Mouse (Mus musculus) brain, embryonic 14.5 days (tissue): ENCODE measurements around the gene Taf15. TPM values are rescaled to one million over a fixed set of nuclear protein-coding genes. Genes with fewer than 3 reads are reported as not detected.
A peak's percentile ranks its signal among the peaks of the same experiment; 100 is the strongest.

Experiments used
- DNase-seq: peaks from one replicate; pipeline ENCODE4 v3.0.0-alpha.2; 2011; ENCODE audit warnings: low read depth
- CTCF ChIP-seq: fragments of 200-500 bp; IDR thresholded peaks from 2 replicates; pipeline ENCODE4 v1.5.1; 2012; ENCODE audit warnings: inconsistent platforms, mild to moderate bottlenecking, moderate library complexity, borderline replicate concordance; ENCODE audit not compliant: insufficient read depth, insufficient read length; ENCODE audit errors: extremely low read depth
- POLR2A ChIP-seq: fragments of 200-500 bp; IDR thresholded peaks from 2 replicates; pipeline ENCODE4 v1.6.1; 2012; ENCODE audit warnings: mild to moderate bottlenecking, inconsistent platforms, borderline replicate concordance; ENCODE audit not compliant: poor library complexity, insufficient read depth, insufficient read length, severe bottlenecking; ENCODE audit errors: extremely low read depth
- polyA plus RNA-seq: library from polyadenylated mRNA; depleted of rRNA; stranded (reverse); fragments of >200 nt; gene quantifications from 2 replicates; pipeline ENCODE4 v1.2.3, GENCODE M21; 2012

Taf15 gene
- polyA plus RNA-seq, 1 experiment: 92.8 TPM

- DNase-seq: no peak
- TF ChIP-seq CTCF (no peak), POLR2A (no peak)
Measured at GRCm38 (mm10) chr11:83457912-83458601, 14.8 kb upstream of the Taf15 start.

- no peak for DNase-seq
- TF ChIP-seq CTCF (no peak), POLR2A (no peak)
Measured at GRCm38 (mm10) chr11:83461462-83462027, 11.3 kb upstream of the Taf15 start.

- TF ChIP-seq CTCF (no peak), POLR2A (no peak)
- peak; percentile 19 for DNase-seq
Measured at GRCm38 (mm10) chr11:83462711-83463244, 10.1 kb upstream of the Taf15 start, which contains the start of gene Mmp28. Gene Mmp28, minus strand, starts transcription at chr11:83463071.

- DNase-seq: peak; percentile 68
- TF ChIP-seq POLR2A: no peak
- no peak for TF ChIP-seq CTCF
Measured at GRCm38 (mm10) chr11:83465976-83466375, 6.9 kb upstream of the Taf15 start.

DNA sequence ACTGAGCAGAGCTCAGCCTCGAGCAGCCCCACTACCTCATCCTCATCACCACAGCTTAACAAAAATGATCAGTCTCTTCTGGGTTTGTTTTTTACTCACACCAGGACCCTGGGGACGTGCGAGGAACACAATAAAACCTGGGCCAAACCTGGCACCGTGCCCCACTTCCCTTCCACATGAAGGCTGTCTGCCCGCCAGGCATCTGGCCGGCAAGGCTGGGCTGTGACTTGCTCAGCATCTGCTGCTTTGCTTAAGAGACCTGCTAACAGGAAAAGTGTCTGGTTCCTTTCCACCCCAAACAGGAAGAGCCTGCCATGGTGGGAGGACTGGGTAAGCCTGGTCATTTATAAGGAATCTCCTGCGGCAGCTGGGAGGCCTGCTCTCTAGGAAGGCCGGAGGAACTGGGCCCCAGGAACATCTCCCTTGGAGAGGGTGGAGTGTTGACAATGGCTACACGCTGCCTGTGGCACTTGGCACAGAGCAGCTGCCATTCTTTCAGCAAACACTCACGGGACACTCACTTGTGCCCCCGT, 5.7 kb upstream of the Taf15 start:
- peak; percentile 85 for DNase-seq
- TF ChIP-seq POLR2A: no peak
- no peak for TF ChIP-seq CTCF

- TF ChIP-seq POLR2A (no peak), CTCF (no peak)
- no peak for DNase-seq
Measured at GRCm38 (mm10) chr11:83468765-83469164, 4.1 kb upstream of the Taf15 start.

DNA sequence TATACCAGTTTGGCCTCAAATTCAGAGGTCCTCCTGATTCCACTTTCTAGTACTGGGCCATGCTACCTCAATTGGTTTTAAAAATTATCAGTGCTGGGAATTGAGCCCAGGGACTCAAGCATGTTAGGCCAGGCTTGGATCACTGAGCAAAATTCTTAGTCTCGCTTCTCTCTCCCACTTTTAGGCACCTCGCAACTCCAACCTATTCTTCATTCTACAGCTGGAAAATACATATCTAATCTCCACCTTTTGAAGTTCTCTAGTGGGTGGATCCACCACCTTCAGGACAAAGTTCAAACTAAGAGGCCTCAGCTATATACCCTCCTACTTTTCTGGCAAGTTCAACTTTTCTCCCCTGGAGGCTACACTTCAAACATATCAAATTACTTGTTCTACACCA, 1.1 kb upstream of the Taf15 start:
- no peak for TF ChIP-seq POLR2A
- TF ChIP-seq CTCF: no peak
- DNase-seq: no peak

DNA sequence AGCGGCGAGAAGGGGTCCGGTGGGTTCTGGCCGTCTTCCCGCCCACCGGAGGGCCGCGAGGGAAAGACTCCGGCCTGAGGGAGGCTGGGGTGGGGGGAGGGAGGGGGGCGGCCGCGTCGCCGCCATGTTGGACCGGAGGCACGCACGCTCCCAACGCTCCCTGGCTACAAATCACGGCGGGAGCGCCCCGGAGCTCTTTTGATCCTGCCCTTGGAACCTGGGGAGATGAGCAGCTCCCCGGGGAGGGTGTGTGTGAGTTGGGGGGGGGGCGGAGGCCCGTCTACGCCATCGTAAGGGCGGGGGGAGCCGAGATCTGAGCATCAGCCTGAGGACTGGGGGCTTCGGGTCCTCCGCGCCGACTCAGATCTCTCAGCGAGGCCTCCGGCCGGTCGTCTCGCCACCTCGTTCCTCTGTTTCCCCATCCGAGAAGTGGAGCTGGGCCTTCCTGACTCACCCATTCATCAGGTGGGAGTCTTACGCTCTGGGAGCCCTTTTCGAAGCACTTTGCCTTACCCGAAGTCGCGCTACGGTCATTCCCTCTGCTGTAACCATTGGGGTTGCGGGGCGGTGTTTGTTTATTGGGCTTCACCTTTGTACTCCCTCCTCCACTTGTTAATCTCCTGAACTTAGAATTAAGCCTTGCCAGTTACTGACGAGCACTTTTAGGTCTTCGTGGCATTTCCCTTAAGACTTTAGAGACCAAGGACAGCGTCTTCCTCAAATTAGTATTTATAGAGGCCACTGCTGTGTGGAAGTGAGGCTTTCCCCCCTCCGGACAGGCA, 540 bp downstream of the Taf15 start:
- TF ChIP-seq CTCF (no peak), POLR2A (no peak)
- DNase-seq: no peak

DNA sequence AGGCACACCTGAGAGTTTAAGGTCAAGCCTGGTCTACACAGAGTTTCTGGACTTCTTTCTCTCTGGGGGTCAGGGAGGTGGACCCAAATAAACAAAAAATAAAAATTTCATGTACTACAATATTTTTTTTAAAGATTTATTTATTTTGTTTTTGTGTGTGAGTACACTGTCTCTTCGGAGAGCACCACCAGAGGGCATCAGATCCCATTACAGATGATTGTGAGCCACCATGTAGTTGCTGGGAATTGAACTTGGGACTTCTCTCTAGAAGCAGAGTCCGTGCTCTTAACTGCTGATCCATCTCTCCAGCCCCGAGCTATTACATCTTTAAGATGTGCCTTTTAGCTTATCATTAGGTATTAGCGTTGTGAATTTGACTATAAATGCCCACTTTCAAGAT, 18.6 kb downstream of the Taf15 start:
- TF ChIP-seq CTCF (0 out of 2 replicates have a peak, but pooled peaks have one; percentile 26), POLR2A (no peak)
- no peak for DNase-seq

DNA sequence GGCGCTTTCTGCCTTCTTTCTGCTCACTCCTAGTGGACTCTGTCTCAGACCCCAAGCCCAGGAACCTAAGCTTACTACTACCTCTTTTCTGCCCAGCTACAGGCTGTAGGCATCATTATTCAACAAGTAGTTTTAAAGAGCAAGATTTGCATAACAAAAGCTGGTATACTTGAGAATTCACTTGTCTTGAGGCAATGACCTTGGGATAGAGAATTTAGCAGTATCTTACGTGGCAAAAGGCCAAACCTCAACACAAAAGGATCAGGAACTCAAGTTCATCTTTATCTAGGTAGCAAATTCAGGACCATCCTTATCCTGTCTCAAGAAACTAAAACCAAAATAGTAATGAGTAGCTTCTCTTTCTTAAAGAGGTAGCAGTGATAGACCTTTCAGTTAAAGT, 22.7 kb downstream of the Taf15 start:
- peak; percentile 7 for DNase-seq
- TF ChIP-seq POLR2A: no peak
- no peak for TF ChIP-seq CTCF

DNA sequence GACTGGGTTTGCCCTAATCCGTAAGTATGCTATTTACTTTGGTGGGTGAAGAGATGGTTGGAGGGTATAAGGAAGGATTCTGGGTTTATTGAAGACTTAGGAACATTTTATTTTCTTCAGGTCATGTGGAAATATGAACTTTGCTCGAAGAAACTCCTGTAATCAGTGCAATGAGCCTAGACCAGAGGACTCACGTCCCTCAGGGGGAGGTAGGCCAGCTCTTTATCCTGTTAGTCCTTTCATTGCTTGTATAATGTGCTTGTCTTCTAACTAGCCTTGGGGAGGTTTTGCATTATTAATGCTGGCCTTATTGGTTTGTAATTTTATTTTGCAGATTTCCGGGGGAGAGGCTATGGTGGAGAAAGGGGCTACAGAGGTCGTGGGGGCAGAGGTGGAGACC, 31.4 kb downstream of the Taf15 start:
- no peak for DNase-seq
- TF ChIP-seq POLR2A (no peak), CTCF (no peak)

DNA sequence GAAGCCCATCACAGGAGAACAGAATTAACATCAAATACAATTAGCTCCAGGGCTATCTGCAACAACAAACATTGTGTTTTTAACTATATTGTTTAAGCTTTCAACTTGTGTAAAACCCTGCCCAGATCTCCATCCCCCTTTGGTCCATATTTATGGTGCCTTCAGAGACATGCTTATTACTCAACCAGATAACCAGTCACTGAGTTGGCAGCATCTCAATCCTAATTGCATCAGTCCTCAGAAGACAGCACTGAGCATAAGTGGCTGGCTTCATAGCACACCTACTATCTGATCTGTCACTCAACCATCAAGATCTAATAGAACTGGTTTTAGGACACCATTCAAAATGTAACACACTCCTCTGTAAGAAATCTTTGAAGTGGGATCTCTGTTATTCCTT, 36.6 kb downstream of the Taf15 start:
- DNase-seq: no peak
- TF ChIP-seq CTCF: no peak
- TF ChIP-seq POLR2A: no peak

DNA sequence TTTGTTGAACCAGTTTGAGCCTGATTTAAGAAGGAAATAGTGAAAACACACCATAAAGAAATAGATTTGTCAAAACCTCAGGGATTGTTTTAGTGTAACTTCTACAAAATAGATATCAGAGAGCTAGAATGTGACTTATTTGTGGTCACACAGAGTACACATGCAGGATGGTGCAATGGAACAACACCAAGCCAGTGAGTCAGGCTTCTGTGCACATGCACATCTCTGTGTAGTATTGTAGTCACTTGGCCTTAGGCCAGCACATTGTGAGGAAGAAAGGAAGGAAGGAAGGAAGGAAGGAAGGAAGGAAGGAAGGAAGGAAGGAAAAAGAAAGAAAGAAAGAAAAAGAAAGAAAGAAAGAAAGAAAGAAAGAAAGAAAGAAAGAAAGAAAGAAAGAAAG, 44.3 kb downstream of the Taf15 start:
- TF ChIP-seq CTCF: no peak
- TF ChIP-seq POLR2A: no peak
- DNase-seq: no peak
